Mouse (Mus musculus) brain, embryonic 14.5 days (tissue): Measurements from ENCODE around the gene Fcgrt.

ENCODE experiments used
- CTCF ChIP-seq: fragments of 200-500 bp; IDR thresholded peaks from 2 replicates; pipeline ENCODE4 v1.5.1; 2012; ENCODE audit warnings: inconsistent platforms, mild to moderate bottlenecking, moderate library complexity, borderline replicate concordance; ENCODE audit not compliant: insufficient read depth, insufficient read length; ENCODE audit errors: extremely low read depth
- POLR2A ChIP-seq: fragments of 200-500 bp; IDR thresholded peaks from 2 replicates; pipeline ENCODE4 v1.6.1; 2012; ENCODE audit warnings: mild to moderate bottlenecking, inconsistent platforms, borderline replicate concordance; ENCODE audit not compliant: poor library complexity, insufficient read depth, insufficient read length, severe bottlenecking; ENCODE audit errors: extremely low read depth

GRCm38 (mm10) chr7:45138403-45138802 is 34.8 kb upstream of the Fcgrt start:
- no peak for TF ChIP-seq POLR2A
- no peak for TF ChIP-seq CTCF
